Comparison of ENCODE assay signal across 8 mouse cellular contexts in the genomic region with DNA sequence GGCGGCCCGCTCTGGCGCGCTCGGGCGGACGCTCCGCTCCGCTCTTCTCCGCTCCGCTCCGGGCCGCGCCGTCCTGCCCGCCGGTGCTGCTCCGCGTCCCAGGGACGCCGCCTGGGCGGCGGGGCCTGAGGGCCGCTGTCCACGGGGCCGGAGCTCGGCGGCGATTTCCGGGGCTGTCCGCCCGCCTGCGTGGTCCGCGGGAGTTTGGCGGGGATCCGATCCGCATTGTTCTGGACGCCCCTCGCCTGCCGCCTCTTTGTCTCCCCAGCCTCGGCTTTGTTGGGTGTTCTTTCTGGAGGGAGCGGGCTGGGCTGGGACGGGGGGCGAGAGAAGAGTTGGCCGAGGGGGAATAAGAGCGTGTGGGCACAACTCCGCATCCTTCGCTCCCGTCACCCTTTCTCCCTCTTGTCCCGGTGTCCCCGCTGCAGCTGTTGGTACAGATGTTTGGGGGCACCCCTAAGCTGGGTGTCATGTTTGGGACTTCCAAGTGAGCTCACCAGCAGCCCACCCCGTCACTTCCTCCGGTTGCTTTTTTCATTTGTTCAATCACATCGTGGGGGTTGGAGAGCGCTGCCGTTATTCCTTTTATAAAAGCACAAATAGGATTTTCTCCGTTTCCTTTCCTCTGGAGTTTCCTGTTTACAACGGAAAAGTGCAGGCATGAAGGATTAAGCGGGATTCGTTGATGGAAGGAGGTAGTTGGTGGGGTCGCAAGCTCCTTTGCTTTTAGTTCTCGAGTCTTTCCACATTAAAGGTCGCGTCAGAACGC. TPM values are rescaled to one million over a fixed set of nuclear protein-coding genes. Genes with fewer than 3 reads are reported as not detected.
DNase-seq lines count a peak whose midpoint lies in the region; ATAC-seq and TF ChIP-seq lines count a peak whose summit lies in the region.

No protein-coding gene starts in this region.

- H3K79me2 ChIP-seq in macrophage (ENCODE audit: inconsistent target) = peaks cover 52% of the 10 kb centered on the region

- H3K9ac ChIP-seq in forebrain, embryonic 13.5 days = peak overlapping the region; percentile 98

- peak overlapping the region; percentile 96 for H3K4me3 ChIP-seq in forebrain, embryonic 13.5 days
- peak overlapping the region; percentile 96 for H3K4me3 ChIP-seq in hindbrain, embryonic 10.5 days
- peak overlapping the region; percentile 79 for H3K4me3 ChIP-seq in left cerebral cortex, adult 2 months
- H3K4me3 ChIP-seq in macrophage (ENCODE audit: inconsistent target) = peak overlapping the region; percentile 91

- DNase-seq in cerebellum, adult 8-10 months = no peak
- peak; percentile 55 for DNase-seq in adrenal gland, postnatal 25 days
- peak; percentile 68 for DNase-seq in hindbrain, embryonic 10.5 days (ENCODE audit: low spot score)
- peak; percentile 11 to 26 for DNase-seq in left cerebral cortex, adult 2 months (ENCODE audit: extremely low spot score in 1 of 2, low spot score in 2 of 2)
- DNase-seq in right cerebral cortex, postnatal 25 days = peak; percentile 19

- intact Hi-C loops in left cerebral cortex, adult 2 months (cut with DNase I) = loop anchor here (10.0 kb wide), 1 partner anchor 947 kb away; no protein-coding TSS in a partner anchor

- WGBS in forebrain, embryonic 13.5 days = under 1% methylated on average over 66 of the region's 66 CpGs
- under 1% methylated on average over 66 of the region's 66 CpGs for WGBS in hindbrain, embryonic 10.5 days
- WGBS in macrophage (ENCODE audit: missing documents) = under 1% methylated on average over 66 of the region's 66 CpGs

- H3K27ac ChIP-seq in forebrain, embryonic 13.5 days = peak overlapping the region; percentile 93
- H3K27ac ChIP-seq in hindbrain, embryonic 10.5 days = peak overlapping the region; percentile 99
- peak overlapping the region; percentile 92 for H3K27ac ChIP-seq in left cerebral cortex, adult 2 months
- peak overlapping the region; percentile 57 for H3K27ac ChIP-seq in macrophage

- peak overlapping the region; percentile 82 for H3K4me2 ChIP-seq in forebrain, embryonic 13.5 days

- TF ChIP-seq CTCF in left cerebral cortex, adult 2 months (IDR thresholded peaks at IDR 0.05) = no peak

- H3K27me3 ChIP-seq in forebrain, embryonic 13.5 days = no peaks in the 10 kb centered on the region
- no peaks in the 10 kb centered on the region for H3K27me3 ChIP-seq in hindbrain, embryonic 10.5 days (ENCODE audit: insufficient read depth, poor library complexity, severe bottlenecking)

- H3K9me3 ChIP-seq in forebrain, embryonic 13.5 days (replicated peaks) = no peaks in the 10 kb centered on the region
- no peaks in the 10 kb centered on the region for H3K9me3 ChIP-seq in hindbrain, embryonic 10.5 days

- ATAC-seq in cerebellum, adult (ENCODE audit: insufficient number of reproducible peaks, low FRiP score, low TSS enrichment) = peak; percentile 54; the same call in 1 of the 2 replicates
- peak; percentile 65 for ATAC-seq in forebrain, embryonic 13.5 days

- no peaks in the 10 kb centered on the region for H3K36me3 ChIP-seq in forebrain, embryonic 13.5 days (ENCODE audit: poor library complexity, severe bottlenecking)
- peaks cover 5% of the 10 kb centered on the region for H3K36me3 ChIP-seq in hindbrain, embryonic 10.5 days
- H3K36me3 ChIP-seq in macrophage (ENCODE audit: inconsistent target) = no peaks in the 10 kb centered on the region

- peaks cover 29% of the 10 kb centered on the region for H3K4me1 ChIP-seq in forebrain, embryonic 13.5 days
- peaks cover 33% of the 10 kb centered on the region for H3K4me1 ChIP-seq in hindbrain, embryonic 10.5 days (replicated peaks)

RNA-seq across cellular contexts. Expression of gene Sec63, which starts 0.8 kb away (rescaled TPM):
- 70.0 and 75.3 TPM in 2 replicates for total RNA-seq in adrenal gland, postnatal 25 days (2021)
- polyA plus RNA-seq in forebrain, embryonic 13.5 days (2015; fragmentation: Nextera tagmentation; extraction: Ambion mirVana) = 28.6 and 29.9 TPM in 2 replicates
- polyA plus RNA-seq in hindbrain, embryonic 10.5 days (2016; fragmentation: Nextera tagmentation; extraction: Ambion mirVana) = 23.5 and 27.1 TPM in 2 replicates
- 10 to 100 TPM; 46.2 to 62.8 TPM for total RNA-seq in left cerebral cortex, adult 2 months (2021)
- 100 to 1,000 TPM in 3 of 26 experiments, 10 to 100 TPM in 23; 37.5 to 115 (median 55.9) TPM for total RNA-seq in macrophage (2018; cell fraction: chromatin; rRNA removed)
- 10 to 100 TPM; 19.4 to 60.0 (median 36.0) TPM for total RNA-seq in macrophage (2018; cell fraction: cytosol; rRNA removed)
- 10 to 100 TPM; 33.3 to 92.8 (median 51.0) TPM for total RNA-seq in macrophage (2018; cell fraction: nucleus; rRNA removed)
- 33.2 to 118 TPM (median 35.9 TPM) in 3 replicates for polyA plus RNA-seq in macrophage (2018)
